Comparison of ENCODE assay signal across 8 mouse cellular contexts in genomic region chr8:95678024-95678611, GRCm38 (mm10). TPM values are rescaled to one million over a fixed set of nuclear protein-coding genes. Genes with fewer than 3 reads are reported as not detected.
DNase-seq lines count a peak whose midpoint lies in the region; ATAC-seq and TF ChIP-seq lines count a peak whose summit lies in the region.

No protein-coding gene starts in this region.

- ATAC-seq in heart, embryonic 13.5 days (ENCODE audit: extremely low read depth, insufficient number of reproducible peaks, low FRiP score, low TSS enrichment): peak; percentile 32; the same call in 1 of the 2 replicates
- ATAC-seq in common myeloid progenitor, adult 5-6 weeks (replicated peaks; ENCODE audit: low read depth, poor library complexity, severe bottlenecking): peak; percentile 37
- peak; percentile 53 for ATAC-seq in hindbrain, embryonic 12.5 days (ENCODE audit: low FRiP score)
- ATAC-seq in liver, embryonic 16.5 days (ENCODE audit: low read depth): no peak
- ATAC-seq in stomach, embryonic 14.5 days (ENCODE audit: insufficient number of reproducible peaks, insufficient read depth, low FRiP score, low read depth): 0 out of 2 replicates have a peak, but pooled peaks have one; percentile 29

- H3K4me2 ChIP-seq in heart, embryonic 13.5 days: peak overlapping the region; percentile 97
- H3K4me2 ChIP-seq in hindbrain, embryonic 12.5 days (replicated peaks): peak overlapping the region; percentile 78
- peak overlapping the region; percentile 67 for H3K4me2 ChIP-seq in liver, embryonic 16.5 days (ENCODE audit: low read depth, low read length)
- H3K4me2 ChIP-seq in stomach, embryonic 14.5 days (replicated peaks; ENCODE audit: low read depth, low read length): peak overlapping the region; percentile 99

- H3K4me1 ChIP-seq in heart, embryonic 13.5 days: peaks cover 16% of the 10 kb centered on the region
- peaks cover 0 to 6% of the 10 kb centered on the region in 2 experiments; a peak in 1 of 4 replicates for H3K4me1 ChIP-seq in ES-E14 (ENCODE audit: control insufficient read depth in 2 of 2, insufficient read depth in 2 of 2, low read length in 2 of 2, poor library complexity in 1 of 2)
- H3K4me1 ChIP-seq in hindbrain, embryonic 12.5 days: peaks cover 15% of the 10 kb centered on the region
- no peaks in the 10 kb centered on the region; the same call in 1 of the 2 replicates for H3K4me1 ChIP-seq in liver, embryonic 16.5 days (ENCODE audit: control insufficient read depth, low read depth, low read length)
- H3K4me1 ChIP-seq in stomach, embryonic 14.5 days (ENCODE audit: control insufficient read depth, insufficient read depth, low read length): 0 out of 2 replicates have a peak, but pooled peaks cover 9% of the 10 kb centered on the region

- no peaks in the 10 kb centered on the region for H3K9me3 ChIP-seq in heart, embryonic 13.5 days
- no peaks in the 10 kb centered on the region for H3K9me3 ChIP-seq in ES-E14 (ENCODE audit: control insufficient read depth, insufficient read depth, low read depth, low read length)
- no peaks in the 10 kb centered on the region for H3K9me3 ChIP-seq in hindbrain, embryonic 12.5 days (replicated peaks)
- no peaks in the 10 kb centered on the region for H3K9me3 ChIP-seq in liver, embryonic 16.5 days (replicated peaks; ENCODE audit: control insufficient read depth, low read length)
- no peaks in the 10 kb centered on the region for H3K9me3 ChIP-seq in stomach, embryonic 14.5 days (ENCODE audit: control insufficient read depth, low read depth, low read length)

- under 1% methylated on average over 50 of the region's 70 CpGs for WGBS in heart, embryonic 13.5 days
- under 1% methylated on average over 66 of the region's 70 CpGs for WGBS in hindbrain, embryonic 12.5 days
- under 1% methylated on average over 62 of the region's 70 CpGs for WGBS in liver, embryonic 16.5 days (ENCODE audit: insufficient replicate concordance)
- WGBS in stomach, embryonic 14.5 days: under 1% methylated on average over 63 of the region's 70 CpGs

- peak overlapping the region; percentile 83 for H3K9ac ChIP-seq in heart, embryonic 13.5 days
- peak overlapping the region; percentile 51 for H3K9ac ChIP-seq in ES-E14 (ENCODE audit: insufficient read depth, low read depth, low read length, poor library complexity, severe bottlenecking)
- H3K9ac ChIP-seq in hindbrain, embryonic 12.5 days: peak overlapping the region; percentile 76
- no peak overlapping the region for H3K9ac ChIP-seq in liver, embryonic 16.5 days (ENCODE audit: low read depth, low read length)
- peak overlapping the region; percentile 28; the same call in 1 of the 2 replicates for H3K9ac ChIP-seq in stomach, embryonic 14.5 days (replicated peaks; ENCODE audit: low read depth, low read length)

- H3K27ac ChIP-seq in heart, embryonic 13.5 days (replicated peaks): no peak overlapping the region
- no peak overlapping the region for H3K27ac ChIP-seq in ES-E14 (ENCODE audit: insufficient read depth, low read depth, low read length, poor library complexity, severe bottlenecking)
- 0 out of 2 replicates have a peak overlapping the region, but pooled peaks have one; percentile 5 for H3K27ac ChIP-seq in hindbrain, embryonic 12.5 days
- H3K27ac ChIP-seq in liver, embryonic 16.5 days (ENCODE audit: low read length): no peak overlapping the region
- H3K27ac ChIP-seq in stomach, embryonic 14.5 days (ENCODE audit: low read length): no peak overlapping the region

- H3K36me3 ChIP-seq in heart, embryonic 13.5 days: no peaks in the 10 kb centered on the region
- H3K36me3 ChIP-seq in ES-E14 (ENCODE audit: control insufficient read depth, insufficient read depth, low read length, poor library complexity, severe bottlenecking): no peaks in the 10 kb centered on the region
- H3K36me3 ChIP-seq in hindbrain, embryonic 12.5 days: no peaks in the 10 kb centered on the region
- H3K36me3 ChIP-seq in liver, embryonic 16.5 days (ENCODE audit: control insufficient read depth, insufficient read depth): no peaks in the 10 kb centered on the region
- no peaks in the 10 kb centered on the region for H3K36me3 ChIP-seq in stomach, embryonic 14.5 days (ENCODE audit: control insufficient read depth, insufficient read depth, low read length)

- in situ Hi-C loops in ES-E14 (cut with MboI; ENCODE audit: low sequenced_read_pairs in 2 of 2, unreplicated experiment in 2 of 2): no loop called here

- no peak for DNase-seq in heart, adult 9 months (ENCODE audit: low spot score in 2 of 2)
- DNase-seq in ES-E14 (ENCODE audit: low read depth, low spot score): peak; percentile 64
- no peak for DNase-seq in gastrocnemius, adult 8-10 months (ENCODE audit: low spot score in 2 of 2)

- peak overlapping the region; percentile 64 for H3K4me3 ChIP-seq in heart, embryonic 13.5 days
- H3K4me3 ChIP-seq in ES-E14 (ENCODE audit: insufficient read depth in 1 of 2, low read depth in 1 of 2, low read length in 2 of 2, poor library complexity in 1 of 2, severe bottlenecking in 1 of 2): peak overlapping the region; percentile 70 to 88
- H3K4me3 ChIP-seq in hindbrain, embryonic 12.5 days: peak overlapping the region; percentile 55
- peak overlapping the region; percentile 49 for H3K4me3 ChIP-seq in liver, embryonic 16.5 days (ENCODE audit: low read depth, low read length)
- H3K4me3 ChIP-seq in stomach, embryonic 14.5 days (ENCODE audit: low read depth, low read length): peak overlapping the region; percentile 54

- peaks cover 88% of the 10 kb centered on the region for H3K27me3 ChIP-seq in heart, embryonic 13.5 days (replicated peaks)
- H3K27me3 ChIP-seq in hindbrain, embryonic 12.5 days: peaks cover 72% of the 10 kb centered on the region
- peaks cover 60% of the 10 kb centered on the region for H3K27me3 ChIP-seq in liver, embryonic 16.5 days (ENCODE audit: control insufficient read depth, insufficient read depth, low read depth, low read length)
- H3K27me3 ChIP-seq in stomach, embryonic 14.5 days (ENCODE audit: control insufficient read depth, insufficient read depth, low read length): peaks cover 25% of the 10 kb centered on the region

TF ChIP-seq in ES-E14, 5 proteins besides CTCF, POLR2A, EP300 and RAD21:
- no peak for TF ChIP-seq CHD2 (IDR thresholded peaks at IDR 0.05; ENCODE audit: low read depth, low read length)
- TF ChIP-seq ZNF384 (IDR thresholded peaks at IDR 0.05; ENCODE audit: low read depth, low read length): peak; percentile 81

RNA-seq across cellular contexts. Expression of gene Ndrg4, which starts 1.3 kb away (rescaled TPM):
- polyA plus RNA-seq in heart, embryonic 13.5 days (2015; fragmentation: Nextera tagmentation; extraction: Ambion mirVana): 256 and 289 TPM in 2 replicates
- 9.4 and 12.1 TPM in 2 replicates for total RNA-seq in ES-E14 (2012; rRNA removed)
- 0.09 TPM in 1 of 2 replicates, not detected in the other for total RNA-seq in common myeloid progenitor, adult 5-6 weeks (2017)
- polyA plus RNA-seq in hindbrain, embryonic 12.5 days (2016; fragmentation: Nextera tagmentation; extraction: Ambion mirVana): 97.1 and 99.0 TPM in 2 replicates
- 0.63 and 1.0 TPM in 2 replicates for polyA plus RNA-seq in liver, embryonic 16.5 days (2015; fragmentation: Nextera tagmentation; extraction: Ambion mirVana)
- 21.0 and 22.3 TPM in 2 replicates for polyA plus RNA-seq in stomach, embryonic 14.5 days (2014; fragmentation: Nextera tagmentation; extraction: Ambion mirVana)
- 1 to 10 TPM; 3.6 to 4.0 (median 3.9) TPM for total RNA-seq in gastrocnemius, adult 8-10 months (2022)

RNA-seq across cellular contexts. Expression of gene Setd6, which starts 37.6 kb away (rescaled TPM):
- 15.9 and 18.1 TPM in 2 replicates for polyA plus RNA-seq in heart, embryonic 13.5 days (2015; fragmentation: Nextera tagmentation; extraction: Ambion mirVana)
- total RNA-seq in ES-E14 (2012; rRNA removed): 61.2 and 93.9 TPM in 2 replicates
- total RNA-seq in common myeloid progenitor, adult 5-6 weeks (2017): 52.2 and 110 TPM in 2 replicates
- 20.1 and 21.9 TPM in 2 replicates for polyA plus RNA-seq in hindbrain, embryonic 12.5 days (2016; fragmentation: Nextera tagmentation; extraction: Ambion mirVana)
- polyA plus RNA-seq in liver, embryonic 16.5 days (2015; fragmentation: Nextera tagmentation; extraction: Ambion mirVana): 12.4 and 13.6 TPM in 2 replicates
- 17.4 and 18.8 TPM in 2 replicates for polyA plus RNA-seq in stomach, embryonic 14.5 days (2014; fragmentation: Nextera tagmentation; extraction: Ambion mirVana)
- total RNA-seq in gastrocnemius, adult 8-10 months (2022): 10 to 100 TPM; 14.2 to 15.5 (median 14.9) TPM

RNA-seq across cellular contexts. Expression of gene Gins3, which starts 44.9 kb away (rescaled TPM):
- 15.7 and 16.4 TPM in 2 replicates for polyA plus RNA-seq in heart, embryonic 13.5 days (2015; fragmentation: Nextera tagmentation; extraction: Ambion mirVana)
- total RNA-seq in ES-E14 (2012; rRNA removed): 12.7 and 13.9 TPM in 2 replicates
- total RNA-seq in common myeloid progenitor, adult 5-6 weeks (2017): 18.0 and 19.5 TPM in 2 replicates
- polyA plus RNA-seq in hindbrain, embryonic 12.5 days (2016; fragmentation: Nextera tagmentation; extraction: Ambion mirVana): 16.6 and 17.9 TPM in 2 replicates
- 7.8 and 7.9 TPM in 2 replicates for polyA plus RNA-seq in liver, embryonic 16.5 days (2015; fragmentation: Nextera tagmentation; extraction: Ambion mirVana)
- 21.4 and 25.0 TPM in 2 replicates for polyA plus RNA-seq in stomach, embryonic 14.5 days (2014; fragmentation: Nextera tagmentation; extraction: Ambion mirVana)
- total RNA-seq in gastrocnemius, adult 8-10 months (2022): under 1 TPM; 0.25 to 0.67 (median 0.47) TPM

Comparison
In these comparisons a context has a peak if more than half of its experiments do, and no peak if none do; other contexts are left out.
1. RNA of gene Ndrg4, which starts 1.3 kb away (polyA plus RNA-seq): 256 to 289 TPM in heart, embryonic 13.5 days, 97.1 to 99.0 TPM in hindbrain, embryonic 12.5 days and 21.0 to 22.3 TPM in stomach, embryonic 14.5 days; 0.63 to 1.0 TPM in liver, embryonic 16.5 days; every median in the first group is over 10 times any median in the second.
2. Peak in every context shown above with its lines, with median percentiles within 50 percentile points of each other: H3K4me2 ChIP-seq and H3K4me3 ChIP-seq.